Mouse (Mus musculus) neural tube, embryonic 11.5 days (tissue): ENCODE measurements around the gene Slc37a1. TPM values are rescaled to one million over a fixed set of nuclear protein-coding genes. Genes with fewer than 3 reads are reported as not detected.

Experiments used
- ATAC-seq: fragments of 200-750 bp; cut with Nextera tagmentation; 2 replicates; pipeline ENCODE4 v1.8.0; 2017; ENCODE audit warnings: moderate number of reproducible peaks, mild to moderate bottlenecking, moderate TSS enrichment, moderate library complexity; ENCODE audit not compliant: insufficient read depth, low FRiP score, low TSS enrichment
- DNase-seq: peaks from one replicate; pipeline ENCODE4 v3.0.0-alpha.2; 2015; ENCODE audit warnings: low spot score
- H3K27ac ChIP-seq: fragments of 300-500 bp; sonication (generic); 2 replicates; pipeline ENCODE4 v1.5.1; 2014; ENCODE audit warnings: low read depth, mild to moderate bottlenecking, low read length
- H3K27me3 ChIP-seq: fragments of 300-500 bp; sonication (generic); 2 replicates; pipeline ENCODE4 v1.6.1; 2014; ENCODE audit warnings: mild to moderate bottlenecking, low read length, mixed read lengths; ENCODE audit not compliant: control insufficient read depth, insufficient read depth
- H3K36me3 ChIP-seq: fragments of 300-500 bp; sonication (generic); 2 replicates; pipeline ENCODE4 v1.6.1; 2014; ENCODE audit warnings: mild to moderate bottlenecking, low read length, moderate library complexity, mixed read lengths; ENCODE audit not compliant: control insufficient read depth, insufficient read depth
- H3K4me1 ChIP-seq: fragments of 300-500 bp; sonication (generic); 2 replicates; pipeline ENCODE4 v1.6.1; 2014; ENCODE audit warnings: low read length, mixed read lengths; ENCODE audit not compliant: control insufficient read depth, insufficient read depth
- H3K4me2 ChIP-seq: fragments of 300-500 bp; sonication (generic); 2 replicates; pipeline ENCODE4 v1.6.1; 2014; ENCODE audit warnings: low read depth, mild to moderate bottlenecking, moderate library complexity
- H3K4me3 ChIP-seq: fragments of 300-500 bp; sonication (generic); 2 replicates; pipeline ENCODE4 v1.5.1; 2014; ENCODE audit warnings: low read depth, low read length
- H3K9ac ChIP-seq: fragments of 300-500 bp; sonication (generic); 2 replicates; pipeline ENCODE4 v1.6.1; 2014; ENCODE audit warnings: mild to moderate bottlenecking, low read length
- H3K9me3 ChIP-seq: fragments of 300-500 bp; sonication (generic); 2 replicates; pipeline ENCODE4 v1.6.1; 2016; ENCODE audit warnings: low read length; ENCODE audit not compliant: control insufficient read depth
- WGBS: fragments of 180-500 bp; shearing (Covaris S2); extraction: QIAGEN DNeasy Blood & Tissue Kit; methylation state at CpG from one replicate; pipeline ENCODE4 v1.1.7; 2014; 5-methylcytosine and 5-hydroxymethylcytosine counted together
- polyA plus RNA-seq: library from polyadenylated mRNA; unstranded; fragments of >200 nt; fragmentation: Nextera tagmentation; extraction: Ambion mirVana; gene quantifications from 2 replicates; pipeline ENCODE4 v1.2.1, GENCODE M21; 2014

Slc37a1 gene
- polyA plus RNA-seq, 1 experiment from 2014 or later, result 13.9 TPM

- 91% methylated on average over 12 of the region's 12 CpGs for WGBS
- Histone ChIP-seq H3K27ac (no peak overlapping the region), H3K4me1 (no peaks in the 10 kb centered on the region), H3K36me3 (no peaks in the 10 kb centered on the region), H3K27me3 (no peaks in the 10 kb centered on the region), H3K9ac (no peak overlapping the region), H3K4me2 (no peak overlapping the region), H3K4me3 (no peak overlapping the region), H3K9me3 (no peaks in the 10 kb centered on the region)
- ATAC-seq (no peak), DNase-seq (no peak)
These were observed 28.7 kb upstream of the Slc37a1 start for GRCm38 (mm10) chr17:31257898-31258297.

- DNase-seq, result no peak
- no peak overlapping the region for H3K4me2 ChIP-seq
- H3K4me1 ChIP-seq, result no peaks in the 10 kb centered on the region
- ATAC-seq, result no peak
- no peak overlapping the region for H3K27ac ChIP-seq
- no peaks in the 10 kb centered on the region for H3K36me3 ChIP-seq
- H3K4me3 ChIP-seq, result no peak overlapping the region
- no peaks in the 10 kb centered on the region for H3K9me3 ChIP-seq
- 79% methylated on average over 9 of the region's 9 CpGs for WGBS
- H3K9ac ChIP-seq, result no peak overlapping the region
- no peaks in the 10 kb centered on the region for H3K27me3 ChIP-seq
These were observed 28.2 kb upstream of the Slc37a1 start for GRCm38 (mm10) chr17:31258310-31258865.

- no peak overlapping the region for H3K4me2 ChIP-seq
- no peak overlapping the region for H3K9ac ChIP-seq
- no peak for ATAC-seq
- H3K27ac ChIP-seq, result no peak overlapping the region
- no peaks in the 10 kb centered on the region for H3K4me1 ChIP-seq
- WGBS, result 91% methylated on average over 4 of the region's 4 CpGs
- no peak for DNase-seq
- H3K36me3 ChIP-seq, result no peaks in the 10 kb centered on the region
- H3K4me3 ChIP-seq, result no peak overlapping the region
- no peaks in the 10 kb centered on the region for H3K9me3 ChIP-seq
- H3K27me3 ChIP-seq, result no peaks in the 10 kb centered on the region
These were observed 27.4 kb upstream of the Slc37a1 start for GRCm38 (mm10) chr17:31259145-31259544.

GRCm38 (mm10) chr17:31259825-31260224 is 26.8 kb upstream of the Slc37a1 start:
- no peak overlapping the region for H3K4me3 ChIP-seq
- H3K36me3 ChIP-seq, result no peaks in the 10 kb centered on the region
- DNase-seq, result no peak
- H3K4me1 ChIP-seq, result no peaks in the 10 kb centered on the region
- H3K27me3 ChIP-seq, result no peaks in the 10 kb centered on the region
- ATAC-seq, result no peak
- no peaks in the 10 kb centered on the region for H3K9me3 ChIP-seq
- WGBS, result 69% methylated on average over 4 of the region's 4 CpGs
- H3K4me2 ChIP-seq, result no peak overlapping the region
- no peak overlapping the region for H3K27ac ChIP-seq
- no peak overlapping the region for H3K9ac ChIP-seq

GRCm38 (mm10) chr17:31260430-31260829 is 26.2 kb upstream of the Slc37a1 start:
- Histone ChIP-seq H3K36me3 (no peaks in the 10 kb centered on the region), H3K9me3 (no peaks in the 10 kb centered on the region), H3K27ac (no peak overlapping the region), H3K4me3 (no peak overlapping the region), H3K4me2 (no peak overlapping the region), H3K4me1 (no peaks in the 10 kb centered on the region), H3K9ac (no peak overlapping the region), H3K27me3 (no peaks in the 10 kb centered on the region)
- ATAC-seq (no peak), DNase-seq (no peak)
- WGBS, result 81% methylated on average over 7 of the region's 7 CpGs

- no peak overlapping the region for H3K4me3 ChIP-seq
- H3K9ac ChIP-seq, result no peak overlapping the region
- no peaks in the 10 kb centered on the region for H3K4me1 ChIP-seq
- H3K9me3 ChIP-seq, result no peaks in the 10 kb centered on the region
- no peaks in the 10 kb centered on the region for H3K27me3 ChIP-seq
- ATAC-seq (no peak), DNase-seq (no peak)
- H3K4me2 ChIP-seq, result no peak overlapping the region
- H3K36me3 ChIP-seq, result no peaks in the 10 kb centered on the region
- WGBS, result 87% methylated on average over 6 of the region's 6 CpGs
- H3K27ac ChIP-seq, result no peak overlapping the region
These were observed 25.2 kb upstream of the Slc37a1 start for GRCm38 (mm10) chr17:31261352-31261751.

GRCm38 (mm10) chr17:31262715-31263114 is 23.9 kb upstream of the Slc37a1 start:
- H3K27me3 ChIP-seq, result no peaks in the 10 kb centered on the region
- DNase-seq (no peak), ATAC-seq (no peak)
- no peak overlapping the region for H3K27ac ChIP-seq
- no peak overlapping the region for H3K9ac ChIP-seq
- WGBS, result 79% methylated on average over 5 of the region's 5 CpGs
- H3K4me1 ChIP-seq, result no peaks in the 10 kb centered on the region
- no peaks in the 10 kb centered on the region for H3K9me3 ChIP-seq
- H3K4me2 ChIP-seq, result no peak overlapping the region
- no peaks in the 10 kb centered on the region for H3K36me3 ChIP-seq
- H3K4me3 ChIP-seq, result no peak overlapping the region

- H3K27me3 ChIP-seq, result no peaks in the 10 kb centered on the region
- ATAC-seq (no peak), DNase-seq (no peak)
- 87% methylated on average over 5 of the region's 5 CpGs for WGBS
- no peaks in the 10 kb centered on the region for H3K9me3 ChIP-seq
- H3K27ac ChIP-seq, result no peak overlapping the region
- H3K36me3 ChIP-seq, result no peaks in the 10 kb centered on the region
- no peak overlapping the region for H3K9ac ChIP-seq
- no peaks in the 10 kb centered on the region for H3K4me1 ChIP-seq
- H3K4me2 ChIP-seq, result no peak overlapping the region
- H3K4me3 ChIP-seq, result no peak overlapping the region
These were observed 22.8 kb upstream of the Slc37a1 start for GRCm38 (mm10) chr17:31263770-31264169.

GRCm38 (mm10) chr17:31264372-31264771 is 22.2 kb upstream of the Slc37a1 start:
- WGBS, result 63% methylated on average over 6 of the region's 6 CpGs
- H3K27ac ChIP-seq, result no peak overlapping the region

More at GRCm38 (mm10) chr17:31264372-31264771, 22.2 kb upstream of the Slc37a1 start:
- Histone ChIP-seq H3K4me3 (no peak overlapping the region), H3K9ac (no peak overlapping the region), H3K9me3 (no peaks in the 10 kb centered on the region), H3K4me2 (no peak overlapping the region), H3K36me3 (no peaks in the 10 kb centered on the region), H3K27me3 (no peaks in the 10 kb centered on the region), H3K4me1 (no peaks in the 10 kb centered on the region)
- ATAC-seq (no peak), DNase-seq (no peak)
